Mouse (Mus musculus) layer of hippocampus, postnatal 10 days (tissue): Measurements from ENCODE around the gene Gm43738. TPM values are rescaled to one million over a fixed set of nuclear protein-coding genes. Genes with fewer than 3 reads are reported as not detected.

Experiments
- DNase-seq, 2 experiments: peaks; one replicate each; pipeline ENCODE4 v3.0.0; 2021; ENCODE audit warnings: low spot score in 2 of 2
- total RNA-seq, 2 experiments: library from RNA; stranded (reverse); gene quantifications; 2 replicates each; pipeline ENCODE4 v1.2.3; 2021

The Gm43738 gene
- total RNA-seq, 2 experiments from 2014 or later: 0.18 TPM; not detected in 1

DNA sequence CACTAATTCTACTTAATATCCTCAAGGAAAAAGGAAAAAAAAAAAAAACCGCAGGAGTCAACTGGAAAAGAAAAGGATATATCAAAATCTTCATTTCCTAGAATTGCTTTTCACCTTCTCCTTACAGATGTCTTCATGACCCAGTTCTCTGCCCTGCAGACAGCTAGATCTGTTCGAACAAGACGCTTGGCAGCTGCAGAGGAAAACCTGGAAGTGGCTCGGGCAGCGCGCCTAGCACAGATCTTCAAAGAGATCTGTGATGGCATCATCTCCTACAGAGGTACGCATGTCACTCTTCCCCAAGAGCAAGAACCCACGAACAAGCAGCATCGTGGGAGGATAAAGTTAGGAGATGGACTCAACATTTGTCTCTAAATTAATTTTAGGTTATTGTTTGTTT lies 42.5 kb downstream of the Gm43738 start:
- no peak for DNase-seq

DNA sequence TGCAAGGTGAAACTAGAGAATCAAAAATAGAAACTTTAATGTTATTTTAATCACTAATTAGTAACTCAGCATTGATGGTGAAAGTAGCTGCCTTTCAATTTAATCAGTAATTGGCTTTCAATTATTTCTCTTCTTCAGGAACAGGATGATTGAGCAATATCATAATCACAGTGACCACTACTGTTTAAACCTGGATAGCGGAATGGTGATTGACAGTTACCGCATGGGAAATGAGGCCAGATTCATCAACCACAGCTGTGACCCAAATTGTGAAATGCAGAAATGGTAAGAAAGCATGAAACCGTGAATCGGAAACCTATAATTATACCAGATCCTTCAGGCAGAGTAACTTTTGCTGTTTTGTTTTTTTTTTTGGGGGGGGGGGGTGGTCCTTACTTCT lies 57.5 kb downstream of the Gm43738 start:
- DNase-seq: no peak

Other genes with a start within 250 kb of the Gm43738 start
- gene Msto1, start 187.1 kb downstream of the Gm43738 start, total RNA-seq: 10 to 100 TPM; 31.1 to 32.9 TPM
- 10 to 100 TPM; 61.2 to 61.5 TPM for gene Ash1l, start 150.5 kb downstream of the Gm43738 start, total RNA-seq
- gene Dap3, start 149.9 kb downstream of the Gm43738 start, total RNA-seq: 100 to 1,000 TPM in 1 of 2 experiments, 10 to 100 TPM in 1; 100.0 to 115 TPM
- 100 to 1,000 TPM; 164 to 173 TPM for gene Rusc1, start 7.8 kb downstream of the Gm43738 start, total RNA-seq
- gene Fdps, start 860 bp upstream of the Gm43738 start, total RNA-seq: 100 to 1,000 TPM; 159 to 162 TPM
- gene Pklr, start 35.0 kb upstream of the Gm43738 start, total RNA-seq: under 1 TPM; 0.22 to 0.48 TPM
- 10 to 100 TPM; 30.9 to 35.1 TPM for gene Hcn3, start 59.1 kb upstream of the Gm43738 start, total RNA-seq
- gene Clk2, start 63.7 kb upstream of the Gm43738 start, total RNA-seq: 10 to 100 TPM; 52.0 to 55.9 TPM
- gene Scamp3, start 76.4 kb upstream of the Gm43738 start, total RNA-seq: 10 to 100 TPM; 79.4 to 79.6 TPM
- 10 to 100 TPM; 65.8 to 69.5 TPM for gene Fam189b, start 82.0 kb upstream of the Gm43738 start, total RNA-seq
- 10 to 100 TPM; 57.9 to 58.7 TPM for gene Gba, start 101.8 kb upstream of the Gm43738 start, total RNA-seq
- gene Thbs3, start 114.1 kb upstream of the Gm43738 start, total RNA-seq: 10 to 100 TPM; 45.2 to 48.4 TPM
- gene Mtx1, start 126.0 kb upstream of the Gm43738 start, total RNA-seq: 100 to 1,000 TPM in 1 of 2 experiments, 10 to 100 TPM in 1; 92.8 to 109 TPM
- gene Muc1, start 128.0 kb upstream of the Gm43738 start, total RNA-seq: under 1 TPM; 0.66 to 0.89 TPM
- 10 to 100 TPM; 72.8 to 95.1 TPM for gene Krtcap2, start 144.9 kb upstream of the Gm43738 start, total RNA-seq
- gene Trim46, start 145.2 kb upstream of the Gm43738 start, total RNA-seq: 100 to 1,000 TPM; 101 to 112 TPM
- 10 to 100 TPM; 53.3 to 66.3 TPM for gene Dpm3, start 158.3 kb upstream of the Gm43738 start, total RNA-seq
- 10 to 100 TPM; 27.6 to 29.8 TPM for gene Slc50a1, start 169.5 kb upstream of the Gm43738 start, total RNA-seq
- gene Efna1, start 180.0 kb upstream of the Gm43738 start, total RNA-seq: 1 to 10 TPM; 6.4 to 7.2 TPM
- gene Efna3, start 221.9 kb upstream of the Gm43738 start, total RNA-seq: 10 to 100 TPM; 59.9 to 63.1 TPM
- gene Efna4, start 236.9 kb upstream of the Gm43738 start, total RNA-seq: 1 to 10 TPM; 2.7 to 3.4 TPM
- gene Adam15, start 248.9 kb upstream of the Gm43738 start, total RNA-seq: 100 to 1,000 TPM; 102 to 105 TPM